Mouse (Mus musculus) cerebellum, adult 9-10 months (tissue): ENCODE measurements at regions not wholly inside any gene's neighbourhood (a gene's known extent, or its start where the extent isn't known, plus 50 kb on each side); places are given as distances from the start of the nearest gene placed in this dataset.

Experiments
- DNase-seq: peaks from one replicate; pipeline ENCODE4 v3.0.0; 2022

DNA sequence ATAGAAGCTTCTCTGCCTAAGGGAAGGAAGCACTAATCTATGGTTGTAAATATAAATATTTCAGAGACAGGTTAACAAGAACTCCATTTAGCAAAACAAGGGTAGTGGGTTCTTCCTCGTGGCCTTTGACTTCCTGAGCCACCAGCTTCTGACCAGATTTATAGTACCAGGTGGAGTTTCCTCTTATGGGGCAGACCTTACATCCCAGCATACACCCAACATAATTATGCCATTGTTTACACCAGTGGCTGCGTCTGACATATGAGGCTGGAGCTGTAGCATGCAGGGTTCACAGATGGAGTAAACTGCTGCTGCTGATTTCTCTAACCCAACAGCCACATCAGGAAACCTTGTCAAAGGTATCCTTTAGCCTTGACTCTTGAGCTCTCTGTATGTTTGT, 75.5 kb downstream of the Trib2 start:
- DNase-seq, result no peak

DNA sequence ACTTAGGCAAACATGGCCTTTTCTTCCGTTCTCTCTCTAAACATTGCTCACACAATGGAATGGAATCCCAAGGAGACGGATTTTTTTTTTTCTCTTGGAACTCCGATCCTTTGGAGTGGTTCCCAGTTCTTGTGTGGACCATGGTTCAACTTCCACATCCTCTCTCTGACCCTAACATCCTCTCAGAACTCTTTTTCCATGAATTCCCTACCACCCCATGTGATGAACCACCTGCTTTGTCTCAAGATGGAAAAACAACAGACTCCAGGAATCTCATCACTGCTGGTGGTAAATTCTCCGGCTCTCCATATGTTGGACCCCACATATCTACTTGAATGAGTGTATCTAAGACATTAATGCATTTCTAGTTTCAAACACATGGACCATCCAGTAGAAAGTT, 77.7 kb downstream of the Trib2 start:
- no peak for DNase-seq

DNA sequence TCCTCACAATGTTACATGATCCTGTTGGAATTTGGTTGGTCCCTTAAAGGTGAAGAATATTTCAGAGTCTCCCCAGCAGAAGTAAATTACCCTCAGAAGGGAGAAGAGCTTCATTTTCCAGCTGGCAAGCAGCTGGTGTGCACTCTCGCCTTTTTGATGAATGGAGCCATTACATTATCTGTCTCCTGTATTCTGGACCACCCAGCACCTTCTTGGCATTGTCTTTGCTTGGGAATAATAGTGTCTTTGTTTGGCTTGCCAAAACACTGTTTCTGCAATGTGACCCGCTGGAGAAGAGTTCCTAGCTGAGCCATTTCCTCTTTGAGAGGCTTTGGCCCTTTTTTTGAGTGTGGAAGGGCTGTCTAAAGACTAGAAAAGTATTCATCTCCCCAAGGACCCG, 85.5 kb downstream of the Trib2 start:
- DNase-seq, result peak; percentile 32

DNA sequence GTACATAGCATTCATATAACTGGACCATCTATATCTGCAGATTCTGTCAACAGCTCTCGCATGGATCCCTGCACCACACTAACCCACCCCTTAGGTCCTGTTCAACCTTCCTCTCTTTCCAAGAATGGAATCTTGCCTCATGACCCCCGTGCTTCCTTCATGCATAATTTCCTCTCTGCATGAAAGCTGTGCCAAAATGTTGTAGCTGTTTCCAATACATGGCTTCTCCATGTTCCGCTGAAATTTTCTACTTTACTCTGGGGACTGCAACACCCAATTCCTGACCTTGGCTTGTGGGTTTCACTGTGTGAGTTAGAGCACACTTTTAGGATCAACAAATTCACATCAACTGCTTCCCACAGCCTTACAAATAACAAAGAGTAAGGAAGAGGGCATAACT, 87.0 kb downstream of the Trib2 start:
- DNase-seq, result no peak

GRCm38 (mm10) chr12:15723529-15723928, 93.2 kb downstream of the Trib2 start:
- no peak for DNase-seq

- no peak for DNase-seq
These were observed 94.6 kb downstream of the Trib2 start for GRCm38 (mm10) chr12:15722161-15722560.

- DNase-seq, result no peak
These were observed 96.6 kb downstream of the Trib2 start for GRCm38 (mm10) chr12:15720171-15720570.

DNA sequence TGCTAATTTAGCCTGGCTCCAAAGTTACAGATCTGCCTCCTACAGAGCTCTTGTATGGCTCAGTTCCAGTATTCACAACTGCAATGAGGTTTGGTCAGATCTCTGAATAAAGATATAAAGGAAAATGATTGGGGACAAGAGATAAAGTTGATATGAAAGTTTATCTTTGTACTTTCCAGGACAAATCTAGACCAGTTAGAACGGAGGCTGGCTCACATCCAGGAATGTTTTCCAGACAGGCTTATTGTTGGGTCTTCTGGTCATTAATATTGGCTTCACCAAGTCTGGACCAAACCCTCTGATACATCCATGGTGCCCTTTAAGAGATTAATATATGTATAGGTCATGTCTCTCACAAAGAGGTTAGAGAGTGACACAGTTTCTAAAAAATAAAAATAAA, 97.9 kb downstream of the Trib2 start:
- no peak for DNase-seq

GRCm38 (mm10) chr12:15717989-15718388, 98.7 kb downstream of the Trib2 start:
- no peak for DNase-seq

DNA sequence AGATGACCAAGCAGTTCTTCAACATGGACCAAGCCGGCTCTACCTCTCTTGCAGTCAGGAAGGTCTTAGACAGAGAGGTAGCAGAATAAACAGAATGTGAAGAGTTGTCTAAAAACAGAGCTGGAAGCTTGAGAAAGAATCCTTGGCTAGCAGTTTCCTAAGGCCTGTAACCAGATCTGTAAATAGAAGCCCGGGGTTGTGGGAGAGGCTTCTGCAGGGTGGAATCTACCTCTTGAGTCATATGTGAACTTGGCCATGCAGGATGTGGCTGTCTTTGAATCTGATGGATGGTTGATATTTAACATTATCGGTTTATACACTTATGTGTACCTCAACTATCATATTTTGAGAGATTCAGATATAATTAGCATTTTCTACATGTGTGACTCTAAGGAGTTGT, 99.4 kb downstream of the Trib2 start:
- no peak for DNase-seq

DNA sequence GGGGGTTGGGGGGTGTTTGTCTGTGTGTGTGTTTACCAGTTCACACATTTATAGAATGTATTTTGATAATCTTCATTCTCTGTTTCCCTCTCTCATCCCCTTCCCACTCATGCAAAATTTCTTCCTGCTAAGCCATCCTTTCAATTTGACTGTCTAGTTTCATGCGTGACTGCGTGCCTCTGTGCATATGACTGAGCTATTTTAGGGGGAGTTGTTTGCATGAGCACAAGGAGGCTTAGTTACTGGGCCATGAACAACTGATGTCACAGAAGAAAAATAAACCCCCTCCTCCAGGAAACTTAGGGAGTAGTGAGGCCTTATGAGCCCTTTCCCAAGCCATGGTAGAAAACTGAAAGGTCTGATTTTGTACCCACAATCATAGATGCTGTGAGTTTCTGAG, 103.1 kb downstream of the Trib2 start:
- no peak for DNase-seq

- no peak for DNase-seq
These were observed 109.1 kb downstream of the Trib2 start for GRCm38 (mm10) chr12:15707570-15708095.

- DNase-seq, result no peak
These were observed 112.3 kb downstream of the Trib2 start for GRCm38 (mm10) chr12:15704412-15704811.

DNA sequence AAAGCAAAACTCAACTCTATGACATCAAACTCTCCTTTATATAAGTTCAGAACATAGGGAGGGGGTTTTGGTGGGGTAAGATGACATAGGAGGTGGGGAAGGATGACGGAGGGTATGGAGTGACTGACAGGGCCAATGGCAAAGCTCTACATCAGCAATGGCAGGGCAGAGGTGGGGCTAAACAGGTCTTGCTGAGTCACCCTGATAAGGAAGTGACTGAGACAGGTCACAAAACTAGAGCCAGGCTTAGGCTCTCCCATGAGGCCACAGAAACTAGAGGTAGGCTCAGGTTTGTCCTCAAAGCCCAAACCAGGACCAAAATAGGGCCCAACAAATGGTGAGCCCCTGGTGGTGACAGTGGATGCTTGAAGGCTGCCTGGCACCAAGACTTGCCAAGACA, 114.6 kb downstream of the Trib2 start:
- DNase-seq, result no peak

DNA sequence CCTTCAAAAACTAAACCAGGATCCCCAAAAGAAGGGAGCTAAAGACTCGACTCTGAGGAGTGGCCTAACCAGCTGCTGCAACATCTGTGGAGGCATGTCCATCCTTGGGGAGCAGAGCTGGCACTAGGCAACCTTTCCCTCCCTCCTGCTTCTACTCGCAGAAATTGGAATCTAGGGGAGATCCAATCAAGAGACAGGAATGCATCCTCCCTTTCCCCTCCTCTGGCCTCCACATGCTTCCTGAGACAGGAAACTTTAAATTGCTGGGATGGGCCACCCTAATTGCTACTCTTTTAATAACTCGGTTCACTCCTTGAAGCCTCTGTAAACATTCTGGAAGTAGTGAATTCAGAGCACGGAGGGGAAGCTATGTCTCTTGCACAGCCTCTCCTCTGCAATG, 117.9 kb downstream of the Trib2 start:
- no peak for DNase-seq

- no peak for DNase-seq
These were observed 118.5 kb downstream of the Trib2 start for GRCm38 (mm10) chr12:15698042-15698771.

GRCm38 (mm10) chr12:15688342-15688741, 128.4 kb downstream of the Trib2 start:
- no peak for DNase-seq

GRCm38 (mm10) chr12:15684311-15684710, 132.4 kb downstream of the Trib2 start:
- no peak for DNase-seq

GRCm38 (mm10) chr12:15681678-15682355, 134.9 kb downstream of the Trib2 start:
- no peak for DNase-seq

DNA sequence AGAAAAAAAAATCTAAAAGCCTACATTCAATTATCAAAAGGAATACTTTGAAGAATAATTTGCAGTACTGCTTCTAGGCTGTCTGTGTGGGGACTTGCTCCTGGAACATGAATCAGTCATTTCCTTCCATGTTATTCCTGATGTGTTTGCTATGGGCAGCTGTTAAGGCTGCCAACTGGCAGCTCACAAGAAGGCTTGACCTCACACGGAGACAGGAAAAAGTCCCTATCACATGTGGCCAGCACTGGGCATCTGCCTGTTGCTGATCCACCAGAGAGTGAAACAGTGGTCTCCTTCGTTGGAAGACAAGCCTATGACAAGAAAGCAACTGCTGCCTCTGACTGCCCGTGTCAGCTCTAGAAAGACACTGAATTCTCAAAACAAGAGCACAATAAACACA, 140.6 kb downstream of the Trib2 start:
- DNase-seq, result no peak

DNA sequence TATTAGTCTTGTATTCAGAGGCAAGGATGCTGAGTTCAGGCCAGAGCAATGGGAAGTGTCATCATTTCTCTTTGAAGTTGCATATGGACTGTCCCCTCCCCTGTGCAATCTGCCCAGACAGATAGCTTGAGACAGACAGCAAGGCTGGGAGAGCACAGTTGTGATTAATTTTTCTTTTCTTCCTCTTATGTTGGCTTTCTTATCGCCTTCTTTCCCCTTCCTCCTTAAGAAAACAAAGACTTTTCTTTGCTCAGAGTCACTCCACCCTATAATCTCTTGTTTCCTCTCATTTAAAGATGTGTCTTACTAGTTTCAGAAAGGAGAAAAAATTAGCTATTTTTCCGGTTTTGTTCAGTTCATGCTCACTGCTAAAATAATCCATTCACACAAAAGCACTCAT, 157.0 kb downstream of the Trib2 start:
- DNase-seq, result no peak

- no peak for DNase-seq
These were observed 157.4 kb downstream of the Trib2 start for GRCm38 (mm10) chr12:15659332-15659731.

DNA sequence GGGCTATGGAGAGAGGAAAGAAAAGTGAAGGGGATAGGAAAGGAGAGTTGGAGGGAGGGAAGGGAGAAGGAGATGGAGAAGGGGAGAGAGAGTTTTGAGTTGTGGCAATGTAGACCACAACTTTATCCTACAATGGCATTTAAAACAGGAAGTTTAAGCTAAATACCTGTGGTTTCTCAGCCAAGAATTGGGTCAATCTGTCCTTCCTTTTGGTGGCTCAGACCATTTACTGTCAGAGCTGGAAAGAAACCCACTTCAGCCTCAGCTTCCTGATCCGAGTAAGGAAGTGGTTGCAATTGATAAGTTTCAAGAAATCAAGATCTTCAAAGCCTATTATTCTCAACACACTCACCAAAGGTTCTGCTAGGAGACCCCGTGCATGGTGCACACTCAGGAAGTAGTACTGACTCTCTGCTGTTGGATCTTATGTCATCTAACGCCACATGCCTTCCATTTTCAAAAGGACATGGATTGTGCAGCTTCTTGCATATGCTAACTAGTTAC, 158.9 kb downstream of the Trib2 start:
- DNase-seq, result no peak

DNA sequence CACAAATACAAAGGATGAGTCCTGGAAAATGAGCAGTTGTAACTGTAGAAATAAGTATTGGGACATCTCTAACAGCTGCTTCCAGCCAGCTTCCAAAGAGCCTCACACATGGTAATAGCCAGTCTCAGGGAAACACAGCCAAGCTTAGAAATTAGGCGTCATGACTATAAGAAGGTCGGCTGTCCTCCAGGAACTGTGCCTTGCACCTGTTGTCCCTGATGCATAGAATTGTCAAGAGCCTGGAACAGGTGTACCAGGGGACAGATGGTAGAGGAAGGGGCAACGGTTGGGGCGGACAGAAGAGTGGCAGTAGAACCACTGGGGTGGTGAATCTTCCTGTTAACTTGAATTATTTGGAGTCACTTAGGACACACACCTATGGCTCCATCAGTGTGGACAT, 162.1 kb downstream of the Trib2 start:
- DNase-seq, result no peak
